Mouse (Mus musculus): ENCODE results near the gene Bche. TPM values are rescaled to one million over a fixed set of nuclear protein-coding genes. Genes with fewer than 3 reads are reported as not detected.

Gene Bche
- polyA plus RNA-seq, 1 experiment from 2014 or later, result 2.3 TPM

DNA sequence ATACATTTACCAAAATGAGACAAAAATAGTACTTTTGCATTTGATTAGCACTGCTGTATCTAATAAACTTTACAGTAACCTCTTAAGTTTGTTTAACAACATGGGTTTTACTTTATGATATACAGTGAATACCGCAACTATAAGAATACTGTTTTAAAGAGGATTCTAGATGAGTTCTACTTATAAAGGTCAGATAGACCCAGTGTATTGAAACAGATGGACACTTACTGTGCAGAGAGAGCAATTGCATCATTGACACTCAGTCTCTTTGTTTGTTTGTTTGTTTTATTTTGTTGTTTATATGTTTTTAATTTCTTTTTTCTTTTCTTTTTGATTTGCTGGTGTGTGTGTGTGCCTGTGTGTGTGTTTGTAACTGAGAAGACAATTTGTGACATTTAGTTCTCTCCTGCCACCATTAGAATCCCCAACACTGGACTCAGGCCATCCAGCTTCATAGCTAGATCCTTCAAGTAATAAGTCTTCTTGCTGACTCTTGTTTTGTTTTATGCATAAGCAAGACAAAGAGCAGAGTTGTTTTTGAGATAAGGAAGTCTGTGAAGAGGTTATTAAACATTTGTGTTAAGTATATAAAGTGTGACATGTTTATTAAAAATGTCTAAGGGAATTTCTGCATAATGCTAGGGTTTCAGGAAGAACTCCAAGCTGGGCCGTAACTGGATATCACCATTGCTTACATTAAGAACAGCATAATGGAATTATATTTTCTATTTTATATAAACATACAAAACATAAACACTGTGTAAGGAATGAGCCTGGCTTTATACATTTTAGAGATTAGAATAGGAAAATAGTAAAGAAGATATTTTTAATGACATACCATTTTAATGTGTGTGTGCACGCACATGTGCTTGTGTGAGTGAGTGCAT lies 40.7 kb downstream of the Bche start:
- H3K27me3 ChIP-seq, result no peaks in the 10 kb centered on the region
- no peaks in the 10 kb centered on the region for H3K36me3 ChIP-seq (replicated peaks)
- 96% methylated on average over 3 of the region's 3 CpGs for WGBS
- H3K9ac ChIP-seq, result no peak overlapping the region
- H3K9me3 ChIP-seq, result no peaks in the 10 kb centered on the region
- no peak overlapping the region for H3K27ac ChIP-seq
- H3K4me2 ChIP-seq, result no peak overlapping the region
- H3K4me3 ChIP-seq (replicated peaks), result no peak overlapping the region
- no peak for ATAC-seq (ENCODE audit: low FRiP score)
- no peaks in the 10 kb centered on the region for H3K4me1 ChIP-seq

- no peak for ATAC-seq (ENCODE audit: low FRiP score)
Observed at GRCm38 (mm10) chr3:73650281-73650680, 57.9 kb downstream of the Bche start.

DNA sequence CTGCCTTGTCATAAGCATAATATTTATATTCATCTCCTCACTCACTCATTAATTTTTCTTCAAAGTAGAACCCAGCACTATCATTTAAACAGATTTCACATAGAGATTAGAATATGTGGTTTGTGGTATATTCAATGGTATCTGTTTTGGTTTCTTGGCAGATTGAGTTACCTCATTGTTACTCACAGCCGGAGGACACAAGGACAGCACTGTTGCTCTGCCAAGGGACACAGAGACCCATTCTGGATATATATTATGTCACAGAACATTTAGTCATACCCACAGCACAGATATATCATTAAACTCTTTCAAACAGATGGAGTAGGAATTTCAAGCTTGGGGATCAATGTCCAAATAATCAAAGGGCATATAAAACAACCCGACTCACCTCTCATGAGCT lies 61.2 kb downstream of the Bche start:
- no peaks in the 10 kb centered on the region for H3K9me3 ChIP-seq
- H3K4me1 ChIP-seq, result no peaks in the 10 kb centered on the region
- H3K4me3 ChIP-seq (replicated peaks), result no peak overlapping the region
- H3K27ac ChIP-seq, result no peak overlapping the region
- H3K27me3 ChIP-seq, result no peaks in the 10 kb centered on the region
- no peaks in the 10 kb centered on the region for H3K36me3 ChIP-seq (replicated peaks)
- no peak overlapping the region for H3K9ac ChIP-seq
- no peak overlapping the region for H3K4me2 ChIP-seq
- no peak for ATAC-seq (ENCODE audit: low FRiP score)
- WGBS, result 90% methylated on average over 2 of the region's 2 CpGs

More at GRCm38 (mm10) chr3:73650281-73650680, 57.9 kb downstream of the Bche start:
- Histone ChIP-seq H3K4me3 (replicated peaks) (no peak overlapping the region), H3K4me1 (no peaks in the 10 kb centered on the region), H3K36me3 (replicated peaks) (no peaks in the 10 kb centered on the region), H3K9me3 (0 out of 2 replicates have a peak, but pooled peaks cover 3% of the 10 kb centered on the region), H3K4me2 (no peak overlapping the region), H3K27me3 (no peaks in the 10 kb centered on the region), H3K9ac (no peak overlapping the region), H3K27ac (no peak overlapping the region)

GRCm38 (mm10) chr3:73611421-73611820 lies 96.8 kb downstream of the Bche start:
- Histone ChIP-seq H3K4me3 (replicated peaks) (no peak overlapping the region), H3K9ac (no peak overlapping the region), H3K4me2 (no peak overlapping the region), H3K27ac (no peak overlapping the region), H3K9me3 (no peaks in the 10 kb centered on the region), H3K4me1 (no peaks in the 10 kb centered on the region), H3K36me3 (replicated peaks) (no peaks in the 10 kb centered on the region), H3K27me3 (no peaks in the 10 kb centered on the region)
- no peak for ATAC-seq (ENCODE audit: low FRiP score)
- WGBS, result 90% methylated on average over 2 of the region's 2 CpGs

DNA sequence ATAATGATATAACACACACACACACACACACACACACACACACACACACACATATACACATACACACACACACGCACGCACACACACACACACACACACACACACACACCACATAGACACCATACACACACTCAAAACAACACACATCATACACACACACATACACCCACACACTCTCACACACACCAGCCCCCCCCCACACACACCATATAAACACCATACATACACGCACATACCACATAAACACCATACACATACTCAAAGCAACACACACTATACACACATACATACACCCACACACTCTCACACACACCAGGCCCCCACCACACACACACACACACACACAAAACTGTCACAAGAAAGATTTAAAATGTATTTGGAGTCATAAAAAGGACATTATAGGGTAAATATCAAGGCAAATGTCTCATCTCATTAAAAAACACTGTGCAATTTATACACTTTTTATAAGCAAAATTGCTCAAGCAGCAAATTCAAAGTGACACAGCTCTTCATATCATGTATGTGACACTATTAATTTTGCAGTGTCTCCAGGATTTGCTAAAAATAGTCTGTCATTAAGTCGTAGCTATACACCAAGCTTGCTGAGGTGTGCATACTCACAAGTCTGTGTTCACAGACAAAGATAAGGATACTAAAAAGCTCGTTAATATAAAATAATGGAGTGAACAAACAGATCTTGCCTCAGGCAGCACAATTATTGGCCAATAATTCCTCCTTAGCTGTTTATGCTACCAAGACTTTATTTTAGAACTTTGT lies 116.3 kb downstream of the Bche start:
- H3K4me1 ChIP-seq, result no peaks in the 10 kb centered on the region
- H3K36me3 ChIP-seq (replicated peaks), result no peaks in the 10 kb centered on the region
- no peaks in the 10 kb centered on the region for H3K27me3 ChIP-seq
- H3K27ac ChIP-seq, result no peak overlapping the region
- H3K9ac ChIP-seq, result no peak overlapping the region
- 75% methylated on average over 5 of the region's 5 CpGs for WGBS
- ATAC-seq (ENCODE audit: low FRiP score), result no peak
- H3K4me2 ChIP-seq, result no peak overlapping the region
- no peak overlapping the region for H3K4me3 ChIP-seq (replicated peaks)
- no peaks in the 10 kb centered on the region for H3K9me3 ChIP-seq
